Mouse (Mus musculus) small intestine, adult 2 months (tissue): ENCODE measurements around the gene Ugt2b38. TPM values are rescaled to one million over a fixed set of nuclear protein-coding genes. Genes with fewer than 3 reads are reported as not detected.
"Not testable (repeated sequence)": the region's sequence is repeated elsewhere in the genome, so short reads cannot be mapped to it uniquely, and the experiment has no call there.

ENCODE experiments used
- H3K27ac ChIP-seq: fragments of 200-500 bp; 2 replicates; pipeline ENCODE4 v1.5.1; 2012; ENCODE audit warnings: low read depth, low read length, control low read depth, inconsistent platforms; ENCODE audit not compliant: insufficient read depth
- H3K27me3 ChIP-seq: fragments of 200-500 bp; 2 replicates; pipeline ENCODE4 v1.6.1; 2012; ENCODE audit warnings: mild to moderate bottlenecking, moderate library complexity, low read length, inconsistent platforms; ENCODE audit not compliant: control insufficient read depth, insufficient read depth
- H3K36me3 ChIP-seq: fragments of 200-500 bp; 2 replicates; pipeline ENCODE4 v1.6.1; 2012; ENCODE audit warnings: mild to moderate bottlenecking, low read length, control low read depth, inconsistent platforms; ENCODE audit not compliant: control insufficient read depth, insufficient read depth
- H3K4me1 ChIP-seq: fragments of 200-500 bp; 2 replicates; pipeline ENCODE4 v1.6.1; 2012; ENCODE audit warnings: low read length, inconsistent platforms, mixed read lengths; ENCODE audit not compliant: control insufficient read depth, insufficient read depth, insufficient read length
- H3K4me3 ChIP-seq: fragments of 200-500 bp; 2 replicates; pipeline ENCODE4 v1.5.1; 2012; ENCODE audit warnings: low read depth, mild to moderate bottlenecking, control low read depth, inconsistent platforms, low read length, moderate library complexity
- CTCF ChIP-seq: fragments of 200-500 bp; IDR thresholded peaks from 2 replicates; pipeline ENCODE4 v1.5.1; 2012; ENCODE audit warnings: low read depth, mild to moderate bottlenecking, control low read depth, inconsistent platforms, low read length, moderate library complexity, mixed read lengths; ENCODE audit not compliant: insufficient replicate concordance, insufficient read length; ENCODE audit errors: extremely low read depth
- POLR2A ChIP-seq: fragments of 200-500 bp; IDR thresholded peaks from 2 replicates; pipeline ENCODE4 v1.6.1; 2012; ENCODE audit warnings: low read depth, mild to moderate bottlenecking, control low read depth, inconsistent platforms, low read length, moderate library complexity
- WGBS: fragments of 180-500 bp; shearing (Covaris S2); methylation state at CpG from one replicate; pipeline ENCODE4 v1.1.7; 2018; 5-methylcytosine and 5-hydroxymethylcytosine counted together
- polyA plus RNA-seq: library from polyadenylated mRNA; depleted of rRNA; stranded (reverse); fragments of >200 nt; gene quantifications from 2 replicates; pipeline ENCODE4 v1.2.3, GENCODE M21; 2012; rRNA removed

The Ugt2b38 gene
- 0.90 TPM in 1 of 2 replicates, not detected in the other for polyA plus RNA-seq

DNA sequence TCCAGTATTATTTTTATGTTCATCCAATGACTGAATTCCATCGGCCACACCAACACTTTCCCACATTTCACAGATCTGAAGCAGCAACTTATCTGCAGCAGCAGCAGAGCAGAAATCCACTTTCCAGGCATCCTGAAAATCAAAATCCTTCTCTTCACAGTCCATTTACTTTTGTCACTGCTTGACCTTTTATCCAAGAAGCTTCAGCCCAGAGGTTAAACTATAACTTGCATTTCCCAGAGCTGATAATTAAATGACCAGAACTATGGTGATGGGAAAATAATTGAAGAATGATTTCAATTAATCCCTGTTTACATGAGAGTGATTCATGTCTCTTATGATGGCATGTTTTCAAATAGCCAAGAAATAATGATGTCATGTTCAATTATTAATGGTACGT lies at the start of gene Ugt2b38:
Ugt2b38 (minus strand) TSS at position 163 of the 400 bp plus-strand sequence.
- H3K27me3 ChIP-seq, H3K27ac ChIP-seq, H3K36me3 ChIP-seq, H3K4me1 ChIP-seq, H3K4me3 ChIP-seq: not testable (repeated sequence)
- 87% methylated on average over 2 of the region's 2 CpGs for WGBS

GRCm38 (mm10) chr5:87458810-87459209 lies 34.8 kb upstream of the Ugt2b38 start:
- no peaks in the 10 kb centered on the region for H3K27me3 ChIP-seq
- no peak for TF ChIP-seq CTCF
- no peak for TF ChIP-seq POLR2A
- H3K27ac ChIP-seq = no peak overlapping the region
- peaks cover 4% of the 10 kb centered on the region; the same call in 1 of the 2 replicates for H3K4me1 ChIP-seq
- 75% methylated on average over 1 of the region's 1 CpGs for WGBS
- no peaks in the 10 kb centered on the region for H3K36me3 ChIP-seq
- no peak overlapping the region for H3K4me3 ChIP-seq

- peak overlapping the region; percentile 49; the same call in 1 of the 2 replicates for H3K27ac ChIP-seq
- H3K4me1 ChIP-seq = peaks cover 6% of the 10 kb centered on the region; the same call in 1 of the 2 replicates
- no peaks in the 10 kb centered on the region for H3K36me3 ChIP-seq
- no peak overlapping the region for H3K4me3 ChIP-seq
- H3K27me3 ChIP-seq = no peaks in the 10 kb centered on the region
- no peak for TF ChIP-seq POLR2A
- no peak for TF ChIP-seq CTCF
Observed at GRCm38 (mm10) chr5:87457701-87458100, 33.7 kb upstream of the Ugt2b38 start.

DNA sequence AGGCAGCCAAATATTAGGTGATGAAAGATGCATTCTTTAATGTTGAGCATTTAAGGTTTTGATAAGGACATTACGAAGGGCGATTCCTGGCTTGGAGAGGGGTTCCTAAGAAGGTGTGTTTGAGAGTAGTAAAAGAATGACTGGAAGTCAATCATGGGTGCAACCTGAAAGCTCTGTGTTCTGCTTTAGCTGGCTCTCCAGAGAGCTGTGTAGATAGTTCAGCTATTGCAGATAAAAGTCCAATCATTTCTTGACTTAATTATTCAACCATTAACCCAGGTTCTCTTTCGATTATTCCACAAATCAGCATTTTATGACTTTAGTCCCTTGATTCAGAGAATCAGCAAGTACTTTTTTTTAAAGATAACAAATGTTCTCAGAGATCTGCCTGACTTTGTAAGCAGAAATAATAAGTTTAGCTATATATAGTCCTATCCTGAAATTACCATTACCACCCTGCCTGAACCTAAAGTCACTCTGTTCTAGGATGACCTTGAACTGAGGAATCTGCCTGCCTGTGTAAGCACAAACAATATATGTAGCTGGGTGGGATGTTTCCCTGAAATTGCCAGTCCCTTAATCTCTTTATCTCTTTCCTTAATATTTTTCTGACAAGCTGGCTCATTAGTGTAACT lies 32.3 kb upstream of the Ugt2b38 start:
- H3K27me3 ChIP-seq = no peaks in the 10 kb centered on the region
- H3K27ac ChIP-seq = peak overlapping the region; percentile 78
- H3K36me3 ChIP-seq = no peaks in the 10 kb centered on the region
- H3K4me1 ChIP-seq = peaks cover 8% of the 10 kb centered on the region; the same call in 1 of the 2 replicates
- no peak for TF ChIP-seq CTCF
- no peak for TF ChIP-seq POLR2A
- WGBS = 30% methylated on average over 3 of the region's 3 CpGs
- no peak overlapping the region for H3K4me3 ChIP-seq

GRCm38 (mm10) chr5:87455519-87455918 lies 31.5 kb upstream of the Ugt2b38 start:
- no peaks in the 10 kb centered on the region for H3K36me3 ChIP-seq

GRCm38 (mm10) chr5:87452514-87452913 lies 28.5 kb upstream of the Ugt2b38 start:
- not testable (repeated sequence) for H3K27me3 ChIP-seq, H3K27ac ChIP-seq, H3K36me3 ChIP-seq, H3K4me1 ChIP-seq, H3K4me3 ChIP-seq
- WGBS = 47% methylated on average over 5 of the region's 5 CpGs

More at GRCm38 (mm10) chr5:87455519-87455918, 31.5 kb upstream of the Ugt2b38 start:
- H3K27me3 ChIP-seq = no peaks in the 10 kb centered on the region
- TF ChIP-seq POLR2A (no peak), CTCF (no peak)
- H3K4me1 ChIP-seq = peaks cover 8% of the 10 kb centered on the region; the same call in 1 of the 2 replicates
- H3K4me3 ChIP-seq = no peak overlapping the region
- H3K27ac ChIP-seq = no peak overlapping the region

DNA sequence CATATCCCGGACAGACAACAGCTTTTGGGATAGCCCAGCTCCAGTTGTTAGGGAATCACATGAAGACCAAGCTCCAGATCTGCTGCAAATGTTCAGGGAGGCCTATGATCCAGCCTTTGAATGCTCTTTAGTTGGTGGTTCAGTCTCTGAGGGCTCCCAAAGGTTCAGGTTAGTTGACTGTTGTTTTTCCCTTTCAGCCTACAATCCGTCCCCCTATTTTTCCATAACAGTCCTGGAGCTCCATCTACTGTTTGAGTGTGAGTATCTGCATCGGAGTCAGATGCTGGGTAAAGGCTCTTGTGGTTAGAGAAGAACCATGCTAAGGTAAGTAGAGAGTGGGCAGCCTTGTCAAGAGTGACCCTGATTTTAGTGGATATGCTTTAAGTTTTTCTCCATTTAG lies 12.3 kb upstream of the Ugt2b38 start:
- TF ChIP-seq POLR2A (no peak), CTCF (no peak)
- no peak overlapping the region for H3K27ac ChIP-seq
- no peaks in the 10 kb centered on the region for H3K36me3 ChIP-seq
- no peak overlapping the region for H3K4me3 ChIP-seq
- 23% methylated on average over 3 of the region's 3 CpGs for WGBS
- no peaks in the 10 kb centered on the region for H3K4me1 ChIP-seq
- no peaks in the 10 kb centered on the region for H3K27me3 ChIP-seq

DNA sequence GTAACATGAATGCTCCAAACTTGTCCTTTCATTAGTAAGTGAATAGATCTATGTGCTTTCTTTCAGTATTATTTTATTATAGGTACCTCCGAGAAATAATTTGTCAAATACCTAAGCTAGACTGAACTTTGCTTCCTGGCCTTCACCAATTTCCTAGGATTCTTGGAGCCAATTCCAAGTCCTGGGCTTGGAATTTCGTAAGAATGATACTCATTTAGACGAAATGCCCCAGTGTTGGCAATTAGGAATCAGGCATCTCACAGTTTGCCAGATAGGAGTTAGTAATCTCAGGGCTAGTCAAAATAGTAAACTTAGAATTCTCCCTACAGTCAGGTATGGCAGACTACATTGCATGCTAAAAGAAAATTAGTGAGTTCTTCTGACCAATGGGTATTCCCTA lies 1.7 kb upstream of the Ugt2b38 start:
- Histone ChIP-seq H3K27ac (no peak overlapping the region), H3K27me3 (no peaks in the 10 kb centered on the region), H3K4me3 (no peak overlapping the region), H3K4me1 (no peaks in the 10 kb centered on the region), H3K36me3 (no peaks in the 10 kb centered on the region)
- TF ChIP-seq CTCF (no peak), POLR2A (no peak)
- WGBS = 71% methylated on average over 3 of the region's 3 CpGs
